Mouse (Mus musculus) adrenal gland, postnatal 14 days (tissue): Measurements from ENCODE around the gene Ndc80. TPM values are rescaled to one million over a fixed set of nuclear protein-coding genes. Genes with fewer than 3 reads are reported as not detected.
"Not testable (repeated sequence)": the region's sequence is repeated elsewhere in the genome, so short reads cannot be mapped to it uniquely, and the experiment has no call there.

Experiments used
- DNase-seq: peaks from one replicate; pipeline ENCODE4 v3.0.0; 2021; ENCODE audit warnings: mixed read lengths
- long read RNA-seq, 2 experiments: library from polyadenylated mRNA; stranded (forward); transcript quantifications; one replicate each; pipeline ENCODE4 v2.0.0; 2021
- total RNA-seq: library from RNA; stranded (reverse); gene quantifications from 2 replicates; pipeline ENCODE4 v1.2.3, GENCODE M21; 2021

The Ndc80 gene
- 9.2 and 9.4 TPM in 2 replicates for total RNA-seq
- long read RNA-seq, experiment 1, transcript Ndc80-201 (17 exons, 2,201 nt), result major isoform, 18 of 22 reads
- long read RNA-seq, experiment 1, partial matches to known transcripts, result 2 of 22 reads
- long read RNA-seq, experiment 1, other reads (novel, unspliced or antisense), result 2 of 22 reads
- long read RNA-seq, experiment 2, transcript Ndc80-201 (17 exons, 2,201 nt), result major isoform, 9 of 9 reads
- long read RNA-seq, experiment 2, partial matches to known transcripts, result 0 of 9 reads
- long read RNA-seq, experiment 2, other reads (novel, unspliced or antisense), result 0 of 9 reads

GRCm38 (mm10) chr17:71526711-71527564 lies at the start of gene Ndc80:
Gene Ndc80, minus strand, starts transcription at chr17:71526857.
- DNase-seq, result peak; percentile 96

- peak; percentile 42 for DNase-seq
These were observed 35.0 kb upstream of the Ndc80 start for GRCm38 (mm10) chr17:71561631-71562030.

- peak; percentile 13 for DNase-seq
These were observed 26.2 kb upstream of the Ndc80 start for GRCm38 (mm10) chr17:71552901-71553300.

- peak; percentile 91 for DNase-seq
These were observed 25.2 kb upstream of the Ndc80 start, which contains the start of gene Spdya for GRCm38 (mm10) chr17:71551757-71552451. Gene Spdya, plus strand, starts transcription at chr17:71552061.

GRCm38 (mm10) chr17:71551350-71551749 lies 24.7 kb upstream of the Ndc80 start:
- no peak for DNase-seq

GRCm38 (mm10) chr17:71548586-71548985 lies 21.9 kb upstream of the Ndc80 start:
- DNase-seq, result peak; percentile 10

- no peak for DNase-seq
These were observed 10.5 kb upstream of the Ndc80 start for GRCm38 (mm10) chr17:71537164-71537563.

GRCm38 (mm10) chr17:71535595-71535994 lies 8.9 kb upstream of the Ndc80 start:
- not testable (repeated sequence) for DNase-seq

- no peak for DNase-seq
These were observed 1.4 kb upstream of the Ndc80 start for GRCm38 (mm10) chr17:71528042-71528441.

GRCm38 (mm10) chr17:71526302-71526708 lies 352 bp downstream of the Ndc80 start:
- DNase-seq, result no peak

GRCm38 (mm10) chr17:71510297-71510696 lies 16.4 kb downstream of the Ndc80 start:
- DNase-seq, result no peak

- no peak for DNase-seq
These were observed 19.8 kb downstream of the Ndc80 start for GRCm38 (mm10) chr17:71506832-71507231.

- DNase-seq, result no peak
These were observed 30.9 kb downstream of the Ndc80 start for GRCm38 (mm10) chr17:71495784-71496183.

- no peak for DNase-seq
These were observed 35.3 kb downstream of the Ndc80 start for GRCm38 (mm10) chr17:71491332-71491686.

GRCm38 (mm10) chr17:71490666-71491331 lies 35.9 kb downstream of the Ndc80 start:
- DNase-seq, result no peak

- DNase-seq, result no peak
These were observed 36.8 kb downstream of the Ndc80 start for GRCm38 (mm10) chr17:71489703-71490461.

- DNase-seq, result no peak
These were observed 40.3 kb downstream of the Ndc80 start for GRCm38 (mm10) chr17:71486231-71486851.

- no peak for DNase-seq
These were observed 40.8 kb downstream of the Ndc80 start for GRCm38 (mm10) chr17:71485791-71486230.

GRCm38 (mm10) chr17:71484711-71485110 lies 41.9 kb downstream of the Ndc80 start:
- no peak for DNase-seq

- no peak for DNase-seq
These were observed 43.1 kb downstream of the Ndc80 start for GRCm38 (mm10) chr17:71483418-71484060.
